Mouse (Mus musculus): ENCODE data around the gene Prpf6. TPM values are rescaled to one million over a fixed set of nuclear protein-coding genes. Genes with fewer than 3 reads are reported as not detected.

Gene Prpf6
- total RNA-seq, 2 experiments from 2014 or later: 36.0 to 38.3 TPM

DNA sequence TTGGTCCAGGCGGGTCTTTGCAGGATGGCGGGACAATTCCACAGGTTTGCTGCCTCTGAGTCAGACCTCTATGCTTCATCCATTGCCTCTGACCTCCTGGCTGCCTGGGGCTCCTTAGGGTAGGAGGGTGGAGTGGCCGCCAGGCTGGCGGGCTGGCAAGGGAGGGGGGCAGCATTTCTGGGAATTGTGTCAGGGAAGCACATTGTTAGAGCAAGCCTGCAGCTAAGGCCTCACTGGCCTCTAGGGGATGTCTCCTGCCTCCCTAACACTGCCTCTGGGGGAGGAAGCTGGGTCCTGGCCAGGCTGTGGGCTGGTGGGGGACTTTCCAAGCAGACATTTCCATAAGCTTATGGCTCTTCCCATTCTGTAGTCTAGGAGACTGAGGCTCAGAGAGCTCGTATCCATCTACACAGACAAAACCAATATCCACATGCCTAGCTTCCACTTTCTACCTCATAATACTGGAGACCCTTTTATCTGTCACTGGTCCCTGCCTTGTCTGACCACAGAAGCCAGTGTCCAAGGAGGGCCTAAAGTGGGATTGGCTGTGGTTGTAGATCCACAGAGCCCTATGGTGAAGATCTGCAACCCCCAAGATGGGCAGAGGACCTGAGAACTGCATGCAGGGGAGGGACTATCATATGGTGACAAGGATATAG, 85.6 kb downstream of the Prpf6 start:
- intact Hi-C loops (cut with DNase I): no loop called here

DNA sequence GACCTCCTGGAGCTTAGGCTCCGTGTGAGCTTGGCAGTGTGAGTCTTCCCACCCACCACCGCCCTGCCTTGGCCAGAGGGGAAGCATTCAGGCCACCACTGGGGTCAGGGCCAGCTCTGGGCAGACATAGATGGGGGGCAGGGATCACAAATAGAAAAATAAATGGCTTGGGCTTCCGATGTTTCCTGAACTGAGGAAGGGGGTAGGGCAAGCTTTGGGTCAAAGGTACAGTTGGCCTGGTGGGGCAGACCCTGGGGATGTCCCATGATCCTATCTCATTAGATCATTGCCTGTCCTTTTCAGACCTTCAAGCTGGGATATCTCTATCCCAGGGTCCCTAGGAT, 86.1 kb downstream of the Prpf6 start:
- no peak for DNase-seq
- intact Hi-C loops (cut with DNase I): loop anchor here (1.0 kb wide), 2 partner anchors 18 to 33 kb away; no protein-coding TSS in a partner anchor

More for the DNA sequence above, 85.6 kb downstream of the Prpf6 start:
- DNase-seq: peak in 1 of 2 experiments; percentile 52

DNA sequence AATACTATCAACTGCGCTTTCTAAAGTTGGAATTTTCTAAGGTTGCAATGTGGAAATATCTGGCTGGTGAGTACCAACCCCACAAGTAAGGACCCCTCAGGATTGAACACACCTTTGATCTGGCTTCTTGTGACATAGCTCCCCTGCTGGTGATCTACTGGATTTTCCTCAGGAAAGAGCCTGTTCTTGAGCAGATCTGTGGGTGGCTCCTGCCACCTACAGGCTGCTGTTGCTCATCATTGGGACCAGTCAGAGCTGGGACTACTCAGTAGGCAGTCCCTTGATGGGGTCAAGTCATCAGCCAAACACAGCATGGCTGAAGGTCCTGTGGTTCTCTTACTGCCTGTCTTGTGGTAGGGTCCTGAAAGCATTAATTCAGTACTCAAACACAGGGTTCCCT, 87.1 kb downstream of the Prpf6 start:
- intact Hi-C loops (cut with DNase I): loop anchor here (1.0 kb wide), 2 partner anchors 19 to 34 kb away; no protein-coding TSS in a partner anchor
- DNase-seq: peak; percentile 72 to 76

DNA sequence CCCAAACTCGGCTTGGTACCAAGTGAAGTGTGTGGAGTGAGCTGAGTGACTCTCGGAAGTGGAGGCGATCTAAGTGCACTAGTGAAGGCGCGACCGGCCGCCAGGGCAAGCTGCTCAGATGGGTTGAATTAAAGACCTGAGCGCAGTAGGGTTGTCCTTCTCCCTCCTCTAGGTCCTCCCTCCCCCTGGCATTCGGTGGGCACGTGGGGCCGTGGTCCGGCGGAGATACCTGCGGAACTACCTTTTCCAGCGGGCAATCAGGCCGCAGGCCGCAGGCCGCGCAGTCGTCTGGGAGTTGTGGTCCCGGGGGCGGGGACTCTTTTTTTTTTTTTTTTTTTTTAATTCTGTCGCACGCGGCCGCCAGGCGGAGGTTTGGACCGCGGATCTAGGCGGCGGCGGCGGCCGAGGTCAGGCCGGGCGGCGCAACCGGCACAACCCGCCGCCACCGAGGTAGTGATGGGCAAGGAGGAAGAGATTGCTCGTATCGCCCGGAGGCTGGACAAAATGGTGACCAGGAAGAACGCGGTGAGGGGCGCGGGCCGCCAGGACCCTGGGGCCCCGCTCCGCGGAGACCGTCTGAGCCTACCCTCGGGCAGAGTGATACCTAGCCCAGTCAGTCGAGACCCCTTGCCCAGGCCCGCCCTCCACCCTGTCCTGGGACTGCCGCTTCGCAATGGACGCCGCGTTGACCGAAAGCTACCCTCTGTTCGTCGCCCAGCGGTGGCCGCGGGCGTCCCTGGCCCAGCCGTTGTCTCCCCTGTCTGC, 88.5 kb downstream of the Prpf6 start, which contains the start of gene Tcea2:
Gene Tcea2, plus strand, starts transcription at position 360 of the 765 bp plus-strand sequence.
- DNase-seq: peak; percentile 74 to 80
- intact Hi-C loops (cut with DNase I): loop anchor here (1.0 kb wide), 2 partner anchors 13 to 26 kb away; partner anchors contain the start of gene Rgs19

DNA sequence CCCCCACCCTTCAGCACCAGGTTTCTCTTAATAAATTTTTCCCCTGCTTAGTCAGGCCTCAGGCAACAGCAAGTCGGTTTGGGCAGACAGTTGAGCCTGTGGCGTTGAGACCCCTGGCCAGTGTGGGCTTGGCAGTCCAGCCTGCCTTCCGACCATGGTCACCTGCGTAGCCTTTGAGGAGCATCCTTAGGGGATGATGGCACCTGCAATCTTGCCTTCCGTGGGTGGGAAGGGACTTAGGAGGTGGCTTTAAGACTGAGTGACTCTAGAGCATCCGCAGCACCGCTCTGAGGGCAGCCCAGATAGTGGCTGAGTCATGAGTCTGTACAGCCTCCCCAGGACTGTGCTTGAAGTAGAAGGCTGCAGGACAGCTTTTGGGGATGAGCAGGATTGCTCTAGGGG, 89.0 kb downstream of the Prpf6 start:
- no peak for DNase-seq
- intact Hi-C loops (cut with DNase I): loop anchor here (1.0 kb wide), 2 partner anchors 13 to 26 kb away; partner anchors contain the start of gene Rgs19

DNA sequence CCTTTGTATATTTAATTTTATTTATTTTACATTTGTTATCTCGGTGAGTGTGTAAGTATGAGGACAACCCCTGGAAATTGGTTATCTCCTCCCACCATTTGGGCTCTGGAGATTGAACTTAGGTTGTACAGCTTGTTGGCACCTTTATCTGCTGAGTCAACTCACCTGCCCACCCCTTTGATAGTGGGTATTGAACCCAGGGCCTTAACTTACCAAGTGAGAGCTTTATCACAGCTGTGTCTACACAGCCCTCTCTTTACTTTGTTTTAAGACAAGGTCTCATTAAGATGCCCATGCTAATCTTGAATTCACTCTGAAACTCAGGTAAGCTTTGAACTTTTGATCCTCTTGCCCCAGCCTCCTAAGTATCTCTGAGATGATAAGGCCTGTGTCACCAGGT, 90.3 kb downstream of the Prpf6 start:
- intact Hi-C loops (cut with DNase I): no loop called here

DNA sequence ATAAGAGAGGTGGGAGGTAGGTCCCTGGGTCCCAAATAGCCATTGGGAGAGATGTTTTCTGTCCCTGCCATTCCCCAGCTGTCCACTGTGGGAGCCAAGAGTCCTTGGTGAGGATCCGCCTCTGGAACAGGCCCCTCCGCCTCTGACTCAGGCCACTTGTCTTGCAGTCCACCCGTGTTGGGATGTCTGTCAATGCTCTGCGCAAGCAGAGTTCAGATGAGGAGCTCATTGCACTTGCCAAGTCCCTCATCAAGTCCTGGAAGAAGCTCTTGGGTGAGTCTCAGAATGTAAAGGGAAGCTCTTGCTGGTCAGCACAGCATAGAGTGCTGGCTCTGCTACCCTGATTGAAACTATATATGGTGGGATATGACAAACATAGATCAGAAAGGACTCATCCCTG, 91.7 kb downstream of the Prpf6 start:
- intact Hi-C loops (cut with DNase I): no loop called here
- no peak for DNase-seq

More for the DNA sequence above, 90.3 kb downstream of the Prpf6 start:
- DNase-seq: no peak

DNA sequence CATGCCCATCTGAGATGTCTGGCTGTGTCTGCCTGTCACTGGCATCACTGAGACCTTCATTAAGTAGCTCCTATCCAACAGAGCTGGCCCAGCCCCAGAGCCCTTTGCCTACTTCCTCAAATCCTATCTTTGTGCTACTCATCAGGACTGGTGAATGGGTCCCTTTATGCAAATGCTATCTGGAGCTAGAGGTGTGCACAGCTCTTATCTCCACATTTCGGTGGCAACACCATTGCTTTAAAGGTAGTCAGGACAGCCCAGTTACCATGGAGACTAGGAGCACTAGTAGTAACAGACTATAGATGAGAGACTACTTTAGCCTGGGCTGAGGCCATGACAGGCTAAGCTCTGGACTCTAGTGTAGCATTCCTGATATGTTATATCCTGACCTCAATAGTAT, 93.0 kb downstream of the Prpf6 start:
- intact Hi-C loops (cut with DNase I): no loop called here
- DNase-seq: peak in 1 of 2 experiments; percentile 1

DNA sequence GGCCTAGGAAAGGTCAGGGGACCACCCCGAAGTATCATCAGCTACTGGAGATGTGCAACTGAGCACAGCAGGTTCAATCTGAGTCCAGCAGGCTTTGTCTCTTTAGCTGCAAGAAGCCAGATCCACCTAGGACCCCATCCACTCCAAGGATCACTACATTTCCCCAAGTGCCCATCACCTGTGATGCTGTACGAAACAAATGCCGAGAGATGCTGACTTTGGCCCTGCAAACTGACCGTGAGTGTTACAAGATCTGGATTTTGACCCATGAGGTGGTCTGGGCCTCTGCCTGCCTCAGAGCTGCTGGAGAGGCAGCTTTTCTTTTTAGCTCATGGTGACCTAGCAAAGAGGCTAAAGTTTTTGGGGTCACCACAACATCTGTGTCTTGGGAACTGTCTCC, 94.0 kb downstream of the Prpf6 start:
- DNase-seq: peak in 1 of 2 experiments; percentile 0
- intact Hi-C loops (cut with DNase I): no loop called here

DNA sequence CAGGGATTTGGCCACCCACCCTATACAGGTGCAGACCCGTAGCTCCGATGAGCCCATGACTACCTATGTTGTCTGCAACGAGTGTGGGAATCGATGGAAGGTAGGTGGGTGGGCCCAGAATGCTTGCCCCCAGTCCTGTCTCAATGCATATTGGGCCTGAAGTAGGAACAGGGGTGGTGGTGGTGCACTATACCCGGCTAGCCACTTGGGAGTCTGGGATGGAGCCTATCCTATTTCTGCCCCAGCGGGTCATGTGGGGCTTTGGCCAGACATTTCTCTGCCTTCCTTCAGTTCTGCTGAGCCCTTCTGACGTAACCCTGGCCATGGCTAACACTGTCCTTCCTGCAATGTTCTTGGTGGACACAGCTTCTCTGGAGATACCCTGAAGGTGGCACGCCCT, 95.9 kb downstream of the Prpf6 start:
- intact Hi-C loops (cut with DNase I): no loop called here
- no peak for DNase-seq

DNA sequence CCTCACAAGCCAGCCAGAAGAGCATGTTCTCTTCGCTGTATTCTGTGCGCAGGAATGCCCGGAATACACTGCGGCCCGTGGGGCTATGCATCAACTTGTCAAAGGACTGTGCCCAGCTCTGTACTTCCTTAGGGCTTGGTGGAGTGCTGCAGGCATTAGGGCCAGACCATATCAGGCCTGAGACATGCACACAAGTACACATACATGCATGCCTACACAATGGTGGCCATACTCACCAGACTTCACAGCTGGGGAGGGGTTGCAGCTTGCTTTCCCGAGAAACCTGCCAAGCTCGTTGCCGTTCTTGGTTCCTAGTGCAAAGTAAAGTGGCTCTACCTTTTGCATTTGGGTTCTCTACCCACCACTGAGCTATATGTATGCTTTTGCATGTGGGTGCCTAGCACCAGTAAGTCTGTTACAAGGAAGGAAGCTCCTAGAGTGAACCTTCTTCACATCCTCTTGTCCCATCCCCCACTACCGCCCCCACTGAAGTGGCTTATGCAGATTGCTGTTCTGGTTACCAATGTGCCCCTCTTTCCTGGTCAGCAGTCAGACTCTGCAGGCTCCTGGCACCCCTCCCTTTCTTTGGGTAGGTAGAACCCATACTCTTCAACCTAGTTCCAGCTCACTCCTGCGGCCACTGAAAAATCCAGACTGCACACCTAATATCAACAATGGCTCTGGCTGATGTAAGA, 97.9 kb downstream of the Prpf6 start:
- intact Hi-C loops (cut with DNase I): no loop called here
- no peak for DNase-seq

DNA sequence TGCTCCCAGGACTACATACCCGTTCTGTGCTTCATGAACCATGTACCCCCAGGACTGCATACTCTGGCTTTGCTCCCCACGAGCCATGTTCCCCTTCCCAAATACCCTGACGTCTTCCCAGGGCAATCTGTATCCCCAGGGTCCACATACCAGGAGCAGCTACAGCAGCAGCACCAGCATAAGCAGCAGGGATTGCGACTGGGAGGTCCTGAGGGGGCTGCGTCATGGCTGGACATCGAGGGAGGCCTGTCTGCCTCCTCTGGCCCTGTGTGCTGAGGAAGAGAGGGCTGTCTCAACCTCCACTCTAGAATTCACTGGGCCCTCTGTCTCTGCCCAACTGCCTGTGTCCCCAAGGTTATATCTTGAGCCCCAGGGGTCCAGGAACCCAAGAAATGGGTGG, 99.4 kb downstream of the Prpf6 start:
- intact Hi-C loops (cut with DNase I): no loop called here
- no peak for DNase-seq

DNA sequence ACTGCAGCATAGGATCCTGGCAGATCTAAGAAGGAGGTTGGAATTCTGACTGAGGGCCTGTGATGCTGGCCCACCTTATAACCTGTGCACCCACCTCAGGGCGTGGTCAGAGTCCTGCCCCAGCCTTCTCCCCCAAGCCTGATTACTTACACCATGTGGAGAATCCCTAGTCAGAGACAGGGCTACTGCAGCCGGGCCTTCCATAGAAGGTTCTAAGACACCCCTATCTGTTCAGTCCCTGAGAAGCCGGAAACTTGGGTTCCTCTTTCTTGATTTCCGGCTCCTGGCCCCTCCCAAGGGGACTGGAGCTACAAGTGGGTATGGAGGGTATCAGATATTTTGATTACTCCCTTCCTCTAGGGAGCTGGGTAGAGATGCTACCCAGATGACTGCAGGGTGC, 99.9 kb downstream of the Prpf6 start:
- intact Hi-C loops (cut with DNase I): no loop called here
- DNase-seq: no peak

DNA sequence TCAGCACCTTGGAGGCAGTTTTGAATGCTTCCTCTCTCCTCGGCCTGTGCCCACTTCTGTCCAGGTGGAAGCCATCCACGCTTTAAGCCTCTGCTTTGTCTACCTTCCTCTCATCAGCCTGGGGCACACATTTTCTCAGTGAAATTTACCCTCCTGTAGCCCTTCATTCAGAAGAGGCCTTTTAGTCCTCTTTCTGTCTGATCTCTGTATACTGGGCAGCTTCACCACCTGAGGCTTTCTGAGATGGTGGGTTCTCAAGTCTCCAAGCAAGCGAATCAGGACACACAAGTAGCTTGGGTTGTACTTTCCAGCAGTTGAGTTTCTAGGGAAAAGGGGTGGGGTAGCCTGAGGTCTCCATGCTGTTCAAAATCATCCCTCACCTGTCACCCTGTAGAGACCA, 100.6 kb downstream of the Prpf6 start:
- no peak for DNase-seq
- intact Hi-C loops (cut with DNase I): no loop called here

DNA sequence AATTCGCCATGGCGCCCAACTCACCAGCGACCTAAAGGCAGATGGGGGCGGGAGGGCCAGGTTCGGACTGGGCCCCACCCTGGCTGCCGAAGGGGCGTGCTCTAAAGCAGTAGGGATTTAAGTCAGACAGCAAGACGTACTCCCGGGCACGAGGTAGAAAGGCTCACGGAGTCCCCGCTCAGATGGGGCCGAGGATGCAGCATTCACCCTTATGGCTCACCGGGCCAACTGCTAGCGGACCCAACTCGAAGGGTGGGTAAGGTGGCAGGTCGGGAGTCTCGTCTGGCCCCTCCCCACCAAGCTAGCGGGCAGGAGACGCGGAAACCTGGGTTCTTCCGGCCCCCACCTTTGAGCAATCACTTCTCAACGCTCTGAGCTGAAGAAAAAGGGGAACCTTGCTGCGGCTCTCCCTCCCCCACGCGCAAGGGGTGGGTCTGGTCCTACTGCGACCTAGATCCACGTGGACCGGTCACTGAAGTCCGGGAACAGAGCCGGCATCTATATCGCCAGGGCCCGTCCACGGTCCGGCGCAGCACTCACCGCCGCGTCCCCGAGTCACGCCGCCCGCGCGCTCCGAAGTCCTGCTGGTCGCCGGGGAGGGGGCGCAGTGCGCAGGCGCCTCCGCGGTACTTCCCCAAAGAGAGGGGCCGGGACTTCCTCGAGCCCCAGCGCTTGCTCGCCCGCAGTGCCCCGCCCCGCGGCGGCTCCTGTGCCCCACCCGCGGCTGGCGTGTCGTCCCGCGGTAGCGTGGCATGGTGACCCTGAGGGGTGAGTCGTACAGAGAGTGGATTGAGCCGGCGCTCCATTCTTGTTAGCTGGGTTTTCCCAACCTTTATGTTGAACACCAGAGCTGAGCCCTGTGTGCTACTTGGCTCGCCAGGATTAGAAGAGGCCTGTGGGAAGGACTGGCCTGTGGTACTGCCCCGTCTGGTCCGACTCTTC, 101.9 kb downstream of the Prpf6 start, which contains the start of gene Rgs19:
Gene Rgs19, minus strand, starts transcription at position 639 of the 942 bp plus-strand sequence.
- intact Hi-C loops (cut with DNase I): loop anchor here (1.0 kb wide), 1 partner anchor 13 kb away; the partner anchor contains the start of gene Tcea2
- DNase-seq: peak; percentile 85 to 88

DNA sequence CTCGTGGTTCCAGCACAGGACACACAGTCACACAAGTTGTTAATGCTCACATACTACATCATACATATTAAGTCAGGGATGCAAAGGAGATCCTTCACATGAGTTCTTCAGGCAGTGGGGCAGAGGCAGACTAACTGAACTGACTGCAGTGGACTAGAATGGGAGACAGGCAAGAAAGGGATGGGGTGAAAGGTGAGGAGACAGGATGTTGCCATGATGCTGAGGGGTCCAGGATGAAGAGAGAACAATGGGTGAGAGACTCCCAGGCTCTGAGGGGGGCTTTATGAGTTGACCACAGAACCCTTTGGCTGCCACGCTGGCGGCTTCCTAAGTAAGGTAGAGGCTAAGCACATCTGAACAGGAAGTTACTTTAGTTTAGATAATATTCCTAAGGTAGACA, 102.9 kb downstream of the Prpf6 start:
- DNase-seq: no peak
- intact Hi-C loops (cut with DNase I): no loop called here

DNA sequence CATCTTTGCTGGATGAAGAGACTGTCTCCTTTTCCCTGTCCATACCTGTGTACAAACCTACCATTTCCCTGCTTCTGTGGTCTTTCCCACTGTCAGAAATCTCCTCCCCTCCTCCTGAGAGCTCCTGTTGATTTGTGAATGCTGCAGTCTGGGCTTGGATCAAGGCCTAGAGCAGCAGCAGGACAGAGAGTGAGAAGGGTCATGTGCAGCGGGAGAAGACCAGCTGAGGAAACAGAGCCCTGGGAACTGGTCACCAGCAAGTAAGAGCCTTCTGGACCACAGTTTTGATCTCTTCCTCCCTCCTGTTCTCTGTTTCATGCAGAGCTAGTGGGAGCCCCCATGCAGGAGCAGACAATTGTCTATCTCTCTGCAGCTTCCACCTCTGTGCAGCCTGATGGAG, 104.1 kb downstream of the Prpf6 start:
- intact Hi-C loops (cut with DNase I): no loop called here
- DNase-seq: no peak

DNA sequence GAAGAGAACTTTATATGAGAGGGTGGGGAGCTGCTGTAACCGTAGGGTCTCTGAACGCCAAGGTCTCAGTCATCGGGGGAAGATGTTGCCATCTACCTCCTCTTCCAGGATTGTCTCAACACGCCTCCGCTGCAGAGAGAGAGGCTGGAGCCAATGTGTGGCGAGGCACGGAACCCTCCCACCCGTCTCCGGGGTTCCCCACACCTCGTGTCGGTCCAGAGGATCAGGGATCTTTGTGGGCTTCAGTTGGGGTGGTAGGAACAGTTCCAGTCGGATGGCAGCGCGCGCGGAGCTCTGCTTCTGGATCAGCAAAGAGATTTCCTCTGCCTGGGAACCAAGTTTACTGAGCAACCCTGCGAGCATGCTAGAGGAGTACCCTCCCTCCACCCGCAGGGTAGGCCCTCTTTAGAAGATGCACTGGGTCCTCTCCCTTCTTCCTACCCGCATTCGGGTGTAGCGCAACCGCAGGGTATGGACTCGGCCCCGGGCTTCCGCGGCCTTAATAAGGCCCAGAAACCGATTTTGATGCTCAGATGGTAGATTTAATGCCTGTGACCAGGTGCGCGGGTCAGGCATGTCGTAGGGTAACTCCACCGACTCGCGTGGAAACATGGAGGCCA, 105.2 kb downstream of the Prpf6 start:
- no peak for DNase-seq
- intact Hi-C loops (cut with DNase I): no loop called here

DNA sequence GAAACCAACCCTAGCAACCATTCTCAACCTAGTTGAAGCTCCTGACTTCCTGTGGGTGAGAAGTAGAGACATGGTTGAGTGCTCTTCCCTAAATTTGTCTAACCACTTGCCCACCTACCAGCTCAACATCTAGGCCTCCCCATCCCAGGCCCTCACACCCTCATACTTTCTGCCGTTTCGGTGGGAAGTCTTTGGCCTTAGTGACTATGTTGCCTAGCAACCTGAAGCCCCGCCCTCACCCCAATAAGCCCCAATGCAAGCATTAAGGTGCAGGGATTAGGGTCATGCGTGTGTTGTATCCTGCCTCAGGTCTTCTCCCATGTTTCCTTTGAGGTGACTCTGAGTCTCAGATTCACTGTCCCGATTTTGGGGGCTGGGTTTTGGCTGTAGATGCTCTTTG, 106.6 kb downstream of the Prpf6 start, which contains the start of gene Lkaaear1:
Gene Lkaaear1, minus strand, starts transcription at position 202 of the 400 bp plus-strand sequence.
- no peak for DNase-seq
- intact Hi-C loops (cut with DNase I): no loop called here

All from heart, postnatal 36 days (tissue).